Mouse (Mus musculus) MEL (cell line): ENCODE results near the gene Snapin. TPM values are rescaled to one million over a fixed set of nuclear protein-coding genes. Genes with fewer than 3 reads are reported as not detected.

Experiments
- DNase-seq: peaks from one replicate; pipeline ENCODE4 v3.0.0; 2011; ENCODE audit warnings: low read depth, low spot score
- H3K27ac ChIP-seq: 2 replicates; pipeline ENCODE4 v1.5.1; 2012; ENCODE audit warnings: low read depth, mild to moderate bottlenecking, control low read depth, low read length, moderate library complexity; ENCODE audit not compliant: control insufficient read depth
- H3K27me3 ChIP-seq, 2 experiments: fragments of 150-350 bp in 1 of 2; sonication (generic) in 1 of 2; 2 replicates each; pipeline ENCODE4 v1.6.1; 2012; ENCODE audit warnings: low read length in 2 of 2, mild to moderate bottlenecking in 2 of 2, improper control_type of control experiment in 1 of 2, moderate library complexity in 1 of 2; ENCODE audit not compliant: insufficient read depth in 2 of 2, control insufficient read depth in 1 of 2
- H3K36me3 ChIP-seq, 2 experiments: 2 replicates each; pipeline ENCODE4 v1.6.1; 2012 to 2014; ENCODE audit warnings: low read length in 2 of 2, improper control_type of control experiment in 1 of 2, inconsistent platforms in 1 of 2, mild to moderate bottlenecking in 1 of 2; ENCODE audit not compliant: insufficient read depth in 2 of 2, control insufficient read depth in 1 of 2
- H3K4me1 ChIP-seq, 2 experiments: fragments of 150-350 bp in 1 of 2; sonication (generic) in 1 of 2; 2 replicates each; pipeline ENCODE4 v1.6.1; 2012; ENCODE audit warnings: low read length in 2 of 2, improper control_type of control experiment in 1 of 2, mild to moderate bottlenecking in 1 of 2; ENCODE audit not compliant: insufficient read depth in 2 of 2, control insufficient read depth in 1 of 2
- H3K4me3 ChIP-seq, 2 experiments: fragments of 150-350 bp in 1 of 2; sonication (generic) in 1 of 2; 2 replicates each; pipeline ENCODE4 v1.5.1; 2012; ENCODE audit warnings: low read depth in 2 of 2, low read length in 2 of 2, mild to moderate bottlenecking in 2 of 2, moderate library complexity in 2 of 2, control low read depth in 1 of 2, improper control_type of control experiment in 1 of 2; ENCODE audit not compliant: control insufficient read depth in 1 of 2, insufficient read depth in 1 of 2
- H3K79me2 ChIP-seq: 2 replicates; pipeline ENCODE4 v1.6.1; 2012; ENCODE audit warnings: mild to moderate bottlenecking, low read length, moderate library complexity; ENCODE audit not compliant: control insufficient read depth, poor library complexity, insufficient read depth
- H3K9ac ChIP-seq: 2 replicates; pipeline ENCODE4 v1.6.1; 2012; ENCODE audit warnings: low read depth, mild to moderate bottlenecking, control low read depth, low read length, moderate library complexity; ENCODE audit not compliant: control insufficient read depth, poor library complexity, severe bottlenecking
- H3K9me3 ChIP-seq: fragments of 150-350 bp; sonication (generic); replicated peaks from 2 replicates; pipeline ENCODE4 v1.6.1; 2012; ENCODE audit warnings: mild to moderate bottlenecking, low read length, improper control_type of control experiment, moderate library complexity; ENCODE audit not compliant: insufficient read depth
- BHLHE40 ChIP-seq: IDR thresholded peaks from 2 replicates; pipeline ENCODE4 v1.6.1; 2012; ENCODE audit warnings: low read depth, mild to moderate bottlenecking, inconsistent platforms, low read length, improper control_type of control experiment, borderline replicate concordance
- CHD1 ChIP-seq: IDR thresholded peaks from 2 replicates; pipeline ENCODE4 v1.6.1; 2012; ENCODE audit warnings: low read depth, mild to moderate bottlenecking, inconsistent platforms, low read length, improper control_type of control experiment
- CHD2 ChIP-seq: IDR thresholded peaks from 2 replicates; pipeline ENCODE4 v1.6.1; 2011; ENCODE audit warnings: low read length, improper control_type of control experiment
- CTCF ChIP-seq, 3 experiments: IDR thresholded peaks in 2 of 3; conservative IDR thresholded peaks in 1 of 3; 2 replicates each; pipeline ENCODE4 v1.5.1; 2011 to 2012; ENCODE audit warnings: low read length in 3 of 3, low read depth in 2 of 3, mild to moderate bottlenecking in 2 of 3, improper control_type of control experiment in 1 of 3, inconsistent platforms in 1 of 3, mixed read lengths in 1 of 3, moderate library complexity in 1 of 3; ENCODE audit not compliant: control insufficient read depth in 1 of 3, insufficient read depth in 1 of 3, poor library complexity in 1 of 3, severe bottlenecking in 1 of 3
- E2F4 ChIP-seq: IDR thresholded peaks from 2 replicates; pipeline ENCODE4 v1.6.1; 2011; ENCODE audit warnings: low read depth, low read length, improper control_type of control experiment, borderline replicate concordance
- ELF1 ChIP-seq: IDR thresholded peaks from 2 replicates; pipeline ENCODE4 v1.6.1; 2014; ENCODE audit warnings: low read depth, mild to moderate bottlenecking, inconsistent platforms, low read length, improper control_type of control experiment, moderate library complexity
- EP300 ChIP-seq, 2 experiments: IDR thresholded peaks; 2 replicates each; pipeline ENCODE4 v1.6.1; 2011; ENCODE audit warnings: improper control_type of control experiment in 2 of 2, low read length in 2 of 2, low read depth in 1 of 2, mild to moderate bottlenecking in 1 of 2
- ETS1 ChIP-seq: IDR thresholded peaks from 2 replicates; pipeline ENCODE4 v1.6.1; 2012; ENCODE audit warnings: low read depth, mild to moderate bottlenecking, inconsistent platforms, low read length, improper control_type of control experiment, moderate library complexity
- GABPA ChIP-seq: IDR thresholded peaks from 2 replicates; pipeline ENCODE4 v1.6.1; 2012; ENCODE audit warnings: low read depth, mild to moderate bottlenecking, inconsistent platforms, low read length, improper control_type of control experiment, moderate library complexity
- HCFC1 ChIP-seq: IDR thresholded peaks from 2 replicates; pipeline ENCODE4 v1.6.1; 2012; ENCODE audit warnings: low read depth, mild to moderate bottlenecking, inconsistent platforms, low read length, improper control_type of control experiment, moderate library complexity
- JUND ChIP-seq: IDR thresholded peaks from 2 replicates; pipeline ENCODE4 v1.6.1; 2011; ENCODE audit warnings: low read depth, mild to moderate bottlenecking, improper control_type of control experiment, low read length
- KAT2A ChIP-seq: conservative IDR thresholded peaks from 2 replicates; pipeline ENCODE4 v1.6.1; 2012; ENCODE audit warnings: low read depth, low read length, improper control_type of control experiment, inconsistent platforms
- MAX ChIP-seq: IDR thresholded peaks from 2 replicates; pipeline ENCODE4 v1.6.1; 2011; ENCODE audit warnings: low read length, improper control_type of control experiment
- MAZ ChIP-seq: IDR thresholded peaks from 2 replicates; pipeline ENCODE4 v1.6.1; 2012; ENCODE audit warnings: low read depth, mild to moderate bottlenecking, inconsistent platforms, low read length, improper control_type of control experiment
- MEF2A ChIP-seq: IDR thresholded peaks from 2 replicates; pipeline ENCODE4 v1.6.1; 2014; ENCODE audit warnings: low read depth, mild to moderate bottlenecking, inconsistent platforms, low read length, improper control_type of control experiment; ENCODE audit not compliant: poor library complexity, insufficient replicate concordance, severe bottlenecking; ENCODE audit errors: extremely low read depth
- MXI1 ChIP-seq: IDR thresholded peaks from 2 replicates; pipeline ENCODE4 v1.6.1; 2011; ENCODE audit warnings: mild to moderate bottlenecking, low read depth, low read length, improper control_type of control experiment
- MYB ChIP-seq: IDR thresholded peaks from 2 replicates; pipeline ENCODE4 v1.6.1; 2011; ENCODE audit warnings: mild to moderate bottlenecking, low read depth, low read length, improper control_type of control experiment
- MYC ChIP-seq: IDR thresholded peaks from 2 replicates; pipeline ENCODE4 v1.6.1; 2011; ENCODE audit warnings: low read depth, mild to moderate bottlenecking, low read length, improper control_type of control experiment, moderate library complexity
- NELFE ChIP-seq: IDR thresholded peaks from 2 replicates; pipeline ENCODE4 v1.6.1; 2011; ENCODE audit warnings: low read depth, low read length, improper control_type of control experiment
- NRF1 ChIP-seq: IDR thresholded peaks from 2 replicates; pipeline ENCODE4 v1.6.1; 2014; ENCODE audit warnings: low read depth, mild to moderate bottlenecking, inconsistent platforms, low read length, improper control_type of control experiment, moderate library complexity; ENCODE audit not compliant: poor library complexity, insufficient read depth, severe bottlenecking
- POLR2A ChIP-seq, 2 experiments: IDR thresholded peaks; 2 replicates each; pipeline ENCODE4 v1.6.1; 2011 to 2012; ENCODE audit warnings: low read length in 2 of 2, mild to moderate bottlenecking in 2 of 2, control low read depth in 1 of 2, improper control_type of control experiment in 1 of 2, low read depth in 1 of 2, moderate library complexity in 1 of 2; ENCODE audit not compliant: control insufficient read depth in 1 of 2, insufficient read depth in 1 of 2, poor library complexity in 1 of 2
- POLR2AphosphoS2 ChIP-seq: IDR thresholded peaks from 2 replicates; pipeline ENCODE4 v1.6.1; 2011; ENCODE audit warnings: low read length, improper control_type of control experiment
- RAD21 ChIP-seq: IDR thresholded peaks from 2 replicates; pipeline ENCODE4 v1.6.1; 2011; ENCODE audit warnings: mild to moderate bottlenecking, low read depth, low read length, improper control_type of control experiment
- RCOR1 ChIP-seq: IDR thresholded peaks from 2 replicates; pipeline ENCODE4 v1.6.1; 2012; ENCODE audit warnings: low read depth, mild to moderate bottlenecking, inconsistent platforms, low read length, improper control_type of control experiment
- SMC3 ChIP-seq: IDR thresholded peaks from 2 replicates; pipeline ENCODE4 v1.6.1; 2011; ENCODE audit warnings: low read depth, low read length, improper control_type of control experiment
- TAL1 ChIP-seq: IDR thresholded peaks from 2 replicates; pipeline ENCODE4 v1.6.1; 2012; ENCODE audit warnings: mild to moderate bottlenecking, inconsistent platforms, low read length, moderate library complexity, mixed read lengths
- TBP ChIP-seq: IDR thresholded peaks from 2 replicates; pipeline ENCODE4 v1.8.0; 2011; ENCODE audit warnings: low read depth, low read length, improper control_type of control experiment
- TCF12 ChIP-seq: IDR thresholded peaks from 2 replicates; pipeline ENCODE4 v1.6.1; 2014; ENCODE audit warnings: low read depth, mild to moderate bottlenecking, inconsistent platforms, low read length, improper control_type of control experiment, moderate library complexity
- UBTF ChIP-seq: IDR thresholded peaks from 2 replicates; pipeline ENCODE4 v1.6.1; 2012; ENCODE audit warnings: low read depth, mild to moderate bottlenecking, inconsistent platforms, low read length, improper control_type of control experiment, moderate library complexity, borderline replicate concordance; ENCODE audit not compliant: insufficient read depth
- USF1 ChIP-seq: IDR thresholded peaks from 2 replicates; pipeline ENCODE4 v1.6.1; 2014; ENCODE audit warnings: low read depth, mild to moderate bottlenecking, inconsistent platforms, low read length, improper control_type of control experiment, moderate library complexity
- USF2 ChIP-seq, 2 experiments: IDR thresholded peaks; 2 replicates each; pipeline ENCODE4 v1.6.1; 2011 to 2012; ENCODE audit warnings: improper control_type of control experiment in 2 of 2, low read length in 2 of 2, borderline replicate concordance in 1 of 2, inconsistent platforms in 1 of 2, low read depth in 1 of 2, mild to moderate bottlenecking in 1 of 2; ENCODE audit not compliant: insufficient read depth in 1 of 2
- ZC3H11A ChIP-seq: IDR thresholded peaks from 2 replicates; pipeline ENCODE4 v1.6.1; 2012; ENCODE audit warnings: low read depth, mild to moderate bottlenecking, inconsistent platforms, low read length, improper control_type of control experiment
- ZKSCAN1 ChIP-seq: IDR thresholded peaks from 2 replicates; pipeline ENCODE4 v1.6.1; 2012; ENCODE audit warnings: low read depth, mild to moderate bottlenecking, inconsistent platforms, low read length, improper control_type of control experiment, moderate library complexity
- ZMIZ1 ChIP-seq: IDR thresholded peaks from 2 replicates; pipeline ENCODE4 v1.6.1; 2012; ENCODE audit warnings: low read depth, mild to moderate bottlenecking, inconsistent platforms, low read length, improper control_type of control experiment, moderate library complexity
- ZNF384 ChIP-seq: IDR thresholded peaks from 2 replicates; pipeline ENCODE4 v1.6.1; 2012; ENCODE audit warnings: low read depth, mild to moderate bottlenecking, inconsistent platforms, low read length, improper control_type of control experiment
- polyA plus RNA-seq, 2 experiments: library from polyadenylated mRNA; stranded (reverse) in 1 of 2; unstranded in 1 of 2; fragments of >175 nt in 1 of 2; fragments of >200 nt in 1 of 2; gene quantifications; 2 replicates each; pipeline versions ENCODE4 v1.2.1 to v1.2.4; 2012; ENCODE audit warnings: low replicate concordance in 2 of 2, low read depth in 1 of 2; ENCODE audit not compliant: insufficient read length in 2 of 2, insufficient read depth in 1 of 2, missing spikeins in 1 of 2
- total RNA-seq: library from RNA; depleted of rRNA; stranded (reverse); fragments of 300-350 nt; gene quantifications from 2 replicates; pipeline ENCODE4 v1.2.3, GENCODE M21; 2012

Snapin gene
- total and polyA plus RNA-seq, 3 experiments = 24.5 to 46.8 TPM; not detected in 1

DNA sequence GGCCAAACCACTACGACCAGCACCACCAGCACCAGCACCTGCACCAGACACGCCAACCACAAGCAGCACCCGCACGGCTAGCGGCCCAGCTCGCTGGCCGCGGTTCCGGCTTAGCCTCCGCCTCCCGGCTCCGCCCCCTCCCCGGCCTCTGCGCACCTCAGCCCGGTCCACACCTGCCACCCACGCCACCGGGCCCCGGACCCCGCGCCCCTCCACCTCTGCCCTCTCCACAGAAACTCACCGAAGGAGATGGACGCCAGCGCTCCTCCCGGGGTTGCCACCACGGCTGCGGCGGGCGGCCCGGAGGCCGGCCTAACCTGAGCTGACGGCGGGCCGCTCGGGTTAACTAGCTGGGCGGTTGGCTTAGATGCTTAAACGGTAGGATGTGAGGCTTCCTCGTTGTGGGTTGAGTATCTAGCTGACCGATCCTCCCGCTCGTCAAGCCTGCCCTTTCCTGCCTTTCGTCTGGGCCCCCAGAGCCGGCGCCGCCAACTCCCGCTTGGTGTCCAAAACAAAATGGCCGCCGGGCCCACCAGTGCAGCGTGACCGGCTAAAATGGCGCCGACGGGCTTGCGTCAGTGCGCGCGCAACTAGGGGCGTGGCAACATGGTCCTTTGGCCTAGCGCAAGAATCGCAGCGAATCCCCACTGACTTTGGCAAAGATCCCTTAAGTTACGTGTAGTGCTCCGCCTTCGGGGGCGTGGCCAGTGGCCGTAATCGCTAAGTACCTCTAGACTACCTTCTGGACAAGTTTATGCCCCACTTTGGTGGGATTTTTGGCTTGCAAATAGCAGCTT, 18.3 kb upstream of the Snapin start, which contains the start of gene Chtop:
Gene Chtop (minus strand): TSS at position 549 of the 797 bp plus-strand sequence.
- DNase-seq = peak; percentile 100
- TF ChIP-seq BHLHE40 (0 out of 2 replicates have a peak, but pooled peaks have one; percentile 3), E2F4 (peak; percentile 72; the same call in 1 of the 2 replicates), TAL1 (no peak), USF1 (peak; percentile 59), RCOR1 (no peak; the same call in none of the 2 replicates), CTCF (IDR thresholded peaks at IDR 0.05 in 2 of 3, conservative IDR thresholded peaks at IDR 0.05 in 1 of 3; ENCODE audit: control insufficient read depth in 1 of 3, insufficient read depth in 1 of 3, low read depth in 2 of 3, low read length in 3 of 3, poor library complexity in 1 of 3, severe bottlenecking in 1 of 3) (no peak), ELF1 (peak; percentile 69), GABPA (peak; percentile 36; the same call in 1 of the 2 replicates), MYB (no peak), RAD21 (no peak), KAT2A (peak; percentile 55), NELFE (peak; percentile 86), NRF1 (peak; percentile 81), UBTF (no peak), MEF2A (0 out of 2 replicates have a peak, but pooled peaks have one; percentile 41), JUND (no peak), MXI1 (peak; percentile 63; the same call in 1 of the 2 replicates), MAX (peak; percentile 90), HCFC1 (peak; percentile 86), ZMIZ1 (peak; percentile 58), CHD2 (no peak), POLR2A (IDR thresholded peaks at IDR 0.05; ENCODE audit: control insufficient read depth in 1 of 2, insufficient read depth in 1 of 2, low read depth in 1 of 2, low read length in 2 of 2, poor library complexity in 1 of 2) (peak; percentile 77 to 80), EP300 (IDR thresholded peaks at IDR 0.05; ENCODE audit: low read depth in 1 of 2, low read length in 2 of 2) (peak in 1 of 2 experiments; percentile 10; a peak in 1 of 4 replicates), ZC3H11A (peak; percentile 96), ZNF384 (no peak), SMC3 (no peak), ETS1 (peak; percentile 18; the same call in 1 of the 2 replicates), ZKSCAN1 (no peak), TCF12 (peak; percentile 55), MAZ (peak; percentile 6; the same call in 1 of the 2 replicates), MYC (peak; percentile 84), TBP (peak; percentile 72), USF2 (IDR thresholded peaks at IDR 0.05; ENCODE audit: borderline replicate concordance in 1 of 2, insufficient read depth in 1 of 2, low read depth in 1 of 2, low read length in 2 of 2) (no peak), POLR2AphosphoS2 (peak; percentile 94), CHD1 (no peak; the same call in 1 of the 2 replicates)

More for the DNA sequence above, 18.3 kb upstream of the Snapin start, which contains the start of gene Chtop:
- Histone ChIP-seq H3K36me3 (peaks cover 32 to 36% of the 10 kb centered on the region in 2 experiments), H3K79me2 (peaks cover 27% of the 10 kb centered on the region), H3K4me3 (peak within 1 kb of the TSS; percentile 83 to 93), H3K4me1 (peaks cover 2 to 24% of the 10 kb centered on the region in 2 experiments; a peak in 3 of 4 replicates), H3K9ac (peak within 1 kb of the TSS; percentile 96), H3K27ac (peak within 1 kb of the TSS; percentile 83), H3K9me3 (no peaks in the 10 kb centered on the region), H3K27me3 (no peaks in the 10 kb centered on the region)
